Mouse (Mus musculus): ENCODE measurements at regions not wholly inside any gene's neighbourhood (a gene's known extent, or its start where the extent isn't known, plus 50 kb on each side); places are given as distances from the start of the nearest gene placed in this dataset.

GRCm38 (mm10) chr2:133829406-133829805 lies 277.4 kb downstream of the Bmp2 start:
- TF ChIP-seq CTCF (IDR thresholded peaks at IDR 0.05; ENCODE audit: borderline replicate concordance, insufficient read depth, low read length) (no peak), POLR2A (IDR thresholded peaks at IDR 0.05; ENCODE audit: low read depth, low read length) (no peak)

Data from embryonic fibroblast, embryonic 13.5 days (primary cell).